Comparison of ENCODE assay signal across 9 mouse cellular contexts in the genomic region with DNA sequence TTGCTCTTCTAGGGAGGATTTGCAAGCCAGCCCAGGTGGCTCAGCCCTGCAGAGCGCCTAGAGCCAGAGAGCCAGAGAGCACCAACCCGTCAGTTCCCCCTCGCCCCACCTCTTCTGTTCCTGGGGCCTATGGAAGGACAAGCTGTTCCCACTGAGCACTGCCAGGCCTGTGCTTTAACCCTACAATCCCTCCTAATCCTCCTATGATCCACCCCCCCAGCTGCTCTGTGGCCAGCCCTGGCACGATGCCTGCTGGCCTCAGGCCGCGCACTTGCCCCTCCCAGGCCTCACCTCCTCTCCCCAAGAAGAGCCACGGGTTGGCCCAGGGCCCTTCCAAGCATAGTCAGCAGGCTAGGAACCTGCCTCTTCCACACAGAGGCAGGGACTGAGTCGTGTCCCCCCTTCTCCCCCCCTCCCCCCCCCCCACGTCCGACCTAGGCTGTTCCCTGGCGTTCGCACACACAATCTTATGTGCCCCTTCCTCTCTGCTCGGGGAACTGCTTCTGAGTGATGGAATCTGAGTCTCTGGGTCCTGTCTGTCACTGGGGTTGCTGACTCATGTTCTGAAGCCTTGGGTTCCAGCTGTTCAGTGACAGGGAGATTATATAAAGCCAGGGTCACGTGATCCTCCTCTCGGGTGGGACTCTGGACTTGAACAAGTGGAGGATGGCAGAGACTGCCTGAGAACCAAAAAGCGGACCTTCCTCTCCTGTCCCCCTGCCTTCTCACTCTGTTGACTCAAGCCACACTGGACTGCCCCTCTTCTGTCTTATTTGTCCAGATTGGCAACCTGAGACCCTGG. TPM values are rescaled to one million over a fixed set of nuclear protein-coding genes. Genes with fewer than 3 reads are reported as not detected.
DNase-seq lines count a peak whose midpoint lies in the region; ATAC-seq lines count a peak whose summit lies in the region.
"Had no signal": no experiment of that assay in that cellular context is flagged by ENCODE, and none has a peak within 500 bp of the region (broad histone marks: within the 10 kb centered on the region; RNA-seq: fewer than 3 reads in every experiment).

No protein-coding gene starts in this region.

- 48% methylated on average over 16 of the region's 16 CpGs for WGBS in neural tube, embryonic 13.5 days
- WGBS in heart, embryonic 14.5 days, result 14% methylated on average over 13 of the region's 16 CpGs
- 34% methylated on average over 15 of the region's 16 CpGs for WGBS in stomach, embryonic 14.5 days

- H3K36me3 ChIP-seq in neural tube, embryonic 13.5 days, result no peaks in the 10 kb centered on the region
- peaks cover 22% of the 10 kb centered on the region for H3K36me3 ChIP-seq in heart, embryonic 14.5 days (ENCODE audit: control insufficient read depth, insufficient read depth, low read length)
- no peaks in the 10 kb centered on the region for H3K36me3 ChIP-seq in stomach, embryonic 14.5 days (ENCODE audit: control insufficient read depth, insufficient read depth, low read length)

- no peak overlapping the region for H3K4me3 ChIP-seq in neural tube, embryonic 13.5 days
- no peak overlapping the region; a peak in 1 of 4 replicates for H3K4me3 ChIP-seq in heart, embryonic 14.5 days (ENCODE audit: control insufficient read depth in 1 of 2, insufficient read depth in 1 of 2, low read depth in 1 of 2, low read length in 2 of 2)
- H3K4me3 ChIP-seq in stomach, embryonic 14.5 days (ENCODE audit: low read depth, low read length), result no peak overlapping the region

- peaks cover 20% of the 10 kb centered on the region for H3K27me3 ChIP-seq in neural tube, embryonic 13.5 days
- no peaks in the 10 kb centered on the region for H3K27me3 ChIP-seq in heart, embryonic 14.5 days (ENCODE audit: control insufficient read depth, insufficient read depth, low read length)
- no peaks in the 10 kb centered on the region for H3K27me3 ChIP-seq in stomach, embryonic 14.5 days (ENCODE audit: control insufficient read depth, insufficient read depth, low read length)

- peak; percentile 40; the same call in 1 of the 2 replicates for ATAC-seq in neural tube, embryonic 13.5 days (ENCODE audit: low read depth)
- peak; percentile 74 for ATAC-seq in heart, embryonic 14.5 days (ENCODE audit: insufficient number of reproducible peaks, insufficient read depth, low FRiP score, low read depth)
- ATAC-seq in stomach, embryonic 14.5 days (ENCODE audit: insufficient number of reproducible peaks, insufficient read depth, low FRiP score, low read depth), result peak; percentile 51; the same call in 1 of the 2 replicates

- H3K4me2 ChIP-seq in neural tube, embryonic 13.5 days, result no peak overlapping the region
- H3K4me2 ChIP-seq in heart, embryonic 14.5 days (ENCODE audit: low read length), result peak overlapping the region; percentile 48
- H3K4me2 ChIP-seq in stomach, embryonic 14.5 days (replicated peaks; ENCODE audit: low read depth, low read length), result no peak overlapping the region

- peaks cover 45% of the 10 kb centered on the region for H3K4me1 ChIP-seq in neural tube, embryonic 13.5 days (replicated peaks)
- H3K4me1 ChIP-seq in heart, embryonic 14.5 days (ENCODE audit: control insufficient read depth in 2 of 2, insufficient read depth in 2 of 2, low read length in 2 of 2), result peaks cover 49 to 85% of the 10 kb centered on the region in 2 experiments
- H3K4me1 ChIP-seq in stomach, embryonic 14.5 days (ENCODE audit: control insufficient read depth, insufficient read depth, low read length), result peaks cover 22% of the 10 kb centered on the region

- no peak overlapping the region for H3K9ac ChIP-seq in neural tube, embryonic 13.5 days
- H3K9ac ChIP-seq in heart, embryonic 14.5 days (ENCODE audit: low read length), result peak overlapping the region; percentile 57; the same call in 1 of the 2 replicates
- no peak overlapping the region for H3K9ac ChIP-seq in stomach, embryonic 14.5 days (replicated peaks; ENCODE audit: low read depth, low read length)

- H3K27ac ChIP-seq in neural tube, embryonic 13.5 days (replicated peaks), result no peak overlapping the region
- peak overlapping the region; percentile 78 to 85 for H3K27ac ChIP-seq in heart, embryonic 14.5 days (replicated peaks in 1 of 2; ENCODE audit: control insufficient read depth in 1 of 2, insufficient read depth in 1 of 2, low read depth in 2 of 2, low read length in 2 of 2)
- H3K27ac ChIP-seq in stomach, embryonic 14.5 days (ENCODE audit: low read length), result no peak overlapping the region

- H3K9me3 ChIP-seq in neural tube, embryonic 13.5 days, result no peaks in the 10 kb centered on the region
- no peaks in the 10 kb centered on the region for H3K9me3 ChIP-seq in heart, embryonic 14.5 days (ENCODE audit: control insufficient read depth, low read length)
- no peaks in the 10 kb centered on the region for H3K9me3 ChIP-seq in stomach, embryonic 14.5 days (ENCODE audit: control insufficient read depth, low read depth, low read length)

- no peak for DNase-seq in neural tube, embryonic 10.5 days (ENCODE audit: extremely low spot score, low spot score)
- peak; percentile 54 to 74 for DNase-seq in cerebellum, postnatal 4 days (ENCODE audit: low spot score in 2 of 2)
- peak; percentile 90 for DNase-seq in kidney, postnatal 10 days
- peak; percentile 89 for DNase-seq in lung, postnatal 25 days (ENCODE audit: low spot score)
- DNase-seq in thymus, adult 18-20 months, result no peak

RNA-seq across cellular contexts. Expression of a gene that starts 12.3 kb away (rescaled TPM):
- polyA plus RNA-seq in neural tube, embryonic 13.5 days (2015; fragmentation: Nextera tagmentation; extraction: Ambion mirVana), result 8.7 and 12.6 TPM in 2 replicates
- polyA plus RNA-seq in heart, embryonic 14.5 days (2014; fragmentation: Nextera tagmentation; extraction: Ambion mirVana), result 73.5 and 80.7 TPM in 2 replicates
- 10.5 and 15.0 TPM in 2 replicates for polyA plus RNA-seq in stomach, embryonic 14.5 days (2014; fragmentation: Nextera tagmentation; extraction: Ambion mirVana)

RNA-seq across cellular contexts. Expression of a gene that starts 22.4 kb away (rescaled TPM):
- not detected in 2 replicates for polyA plus RNA-seq in neural tube, embryonic 13.5 days (2015; fragmentation: Nextera tagmentation; extraction: Ambion mirVana)
- polyA plus RNA-seq in heart, embryonic 14.5 days (2014; fragmentation: Nextera tagmentation; extraction: Ambion mirVana), result not detected in 2 replicates
- polyA plus RNA-seq in stomach, embryonic 14.5 days (2014; fragmentation: Nextera tagmentation; extraction: Ambion mirVana), result 0.26 and 0.28 TPM in 2 replicates
- polyA plus RNA-seq: large intestine, adult 2 months had no signal

RNA-seq across cellular contexts. Expression of a gene that starts 27.9 kb away (rescaled TPM):
- polyA plus RNA-seq in neural tube, embryonic 13.5 days (2015; fragmentation: Nextera tagmentation; extraction: Ambion mirVana), result 3.1 and 3.6 TPM in 2 replicates
- polyA plus RNA-seq in heart, embryonic 14.5 days (2014; fragmentation: Nextera tagmentation; extraction: Ambion mirVana), result 2.3 and 2.7 TPM in 2 replicates
- 2.3 and 2.8 TPM in 2 replicates for polyA plus RNA-seq in stomach, embryonic 14.5 days (2014; fragmentation: Nextera tagmentation; extraction: Ambion mirVana)

RNA-seq across cellular contexts. Expression of a gene that starts 34.1 kb away (rescaled TPM):
- polyA plus RNA-seq in neural tube, embryonic 13.5 days (2015; fragmentation: Nextera tagmentation; extraction: Ambion mirVana), result 0.18 and 0.28 TPM in 2 replicates
- 0.07 and 0.08 TPM in 2 replicates for polyA plus RNA-seq in heart, embryonic 14.5 days (2014; fragmentation: Nextera tagmentation; extraction: Ambion mirVana)
- polyA plus RNA-seq in stomach, embryonic 14.5 days (2014; fragmentation: Nextera tagmentation; extraction: Ambion mirVana), result 0.43 and 0.52 TPM in 2 replicates
- polyA plus RNA-seq: large intestine, adult 2 months had no signal

RNA-seq across cellular contexts. Expression of a gene that starts 34.2 kb away (rescaled TPM):
- polyA plus RNA-seq in neural tube, embryonic 13.5 days (2015; fragmentation: Nextera tagmentation; extraction: Ambion mirVana), result 34.5 and 35.4 TPM in 2 replicates
- polyA plus RNA-seq in heart, embryonic 14.5 days (2014; fragmentation: Nextera tagmentation; extraction: Ambion mirVana), result 30.4 and 32.9 TPM in 2 replicates
- polyA plus RNA-seq in stomach, embryonic 14.5 days (2014; fragmentation: Nextera tagmentation; extraction: Ambion mirVana), result 61.7 and 66.7 TPM in 2 replicates

Comparison
In these comparisons a context has a peak if more than half of its experiments do, and no peak if none do; other contexts are left out.
1. H3K27ac ChIP-seq: peak in heart, embryonic 14.5 days (2 of 2); none in neural tube, embryonic 13.5 days (single experiment) and stomach, embryonic 14.5 days (single experiment).
2. DNase-seq: peak in cerebellum, postnatal 4 days (2 of 2), kidney, postnatal 10 days (single experiment) and lung, postnatal 25 days (single experiment); none in neural tube, embryonic 10.5 days (single experiment) and thymus, adult 18-20 months (0 of 2).
3. Peak in every context shown above with its lines, with median percentiles within 50 percentile points of each other: ATAC-seq.